Mouse (Mus musculus) fat pad, adult 2 months (tissue): ENCODE results near the gene Magi1.

ENCODE experiments used
- DNase-seq: peaks from one replicate; pipeline ENCODE4 v3.0.0-alpha.2; 2011; ENCODE audit warnings: low read depth, low spot score; ENCODE audit errors: extremely low read depth

The Magi1 gene

DNA sequence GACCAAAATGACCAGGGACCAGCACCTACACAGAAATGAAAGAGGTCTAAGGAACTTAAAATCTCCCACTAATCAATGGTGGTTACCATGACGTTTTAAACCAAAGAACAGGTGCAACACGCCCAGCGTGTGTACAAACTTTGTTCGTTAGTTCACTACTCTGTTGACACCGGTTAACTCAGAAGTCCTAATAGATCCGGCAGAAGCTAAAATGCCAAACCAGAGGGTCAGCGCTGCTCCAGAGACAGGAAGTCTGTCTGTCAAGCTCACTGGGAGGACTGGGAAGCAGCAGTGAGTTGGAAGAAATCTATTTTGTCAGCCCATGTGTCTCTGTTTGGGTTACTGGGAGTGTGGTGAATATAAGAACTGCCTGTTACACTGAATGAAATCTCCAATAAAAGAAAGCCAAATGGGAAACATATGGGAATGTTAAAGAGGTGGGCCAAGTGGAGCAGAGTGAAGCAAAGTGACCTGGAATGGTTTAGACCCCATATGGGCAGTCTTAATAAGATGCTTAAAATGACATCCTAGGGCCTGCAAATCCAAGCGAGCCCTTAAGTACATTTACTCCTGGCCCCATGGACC is 161.1 kb downstream of the Magi1 start:
- no peak for DNase-seq

- no peak for DNase-seq
Measured at GRCm38 (mm10) chr6:94121488-94121887, 162.2 kb downstream of the Magi1 start.

- no peak for DNase-seq
Measured at GRCm38 (mm10) chr6:94116434-94117432, 167.0 kb downstream of the Magi1 start.

GRCm38 (mm10) chr6:94111833-94112232 is 171.9 kb downstream of the Magi1 start:
- no peak for DNase-seq

DNA sequence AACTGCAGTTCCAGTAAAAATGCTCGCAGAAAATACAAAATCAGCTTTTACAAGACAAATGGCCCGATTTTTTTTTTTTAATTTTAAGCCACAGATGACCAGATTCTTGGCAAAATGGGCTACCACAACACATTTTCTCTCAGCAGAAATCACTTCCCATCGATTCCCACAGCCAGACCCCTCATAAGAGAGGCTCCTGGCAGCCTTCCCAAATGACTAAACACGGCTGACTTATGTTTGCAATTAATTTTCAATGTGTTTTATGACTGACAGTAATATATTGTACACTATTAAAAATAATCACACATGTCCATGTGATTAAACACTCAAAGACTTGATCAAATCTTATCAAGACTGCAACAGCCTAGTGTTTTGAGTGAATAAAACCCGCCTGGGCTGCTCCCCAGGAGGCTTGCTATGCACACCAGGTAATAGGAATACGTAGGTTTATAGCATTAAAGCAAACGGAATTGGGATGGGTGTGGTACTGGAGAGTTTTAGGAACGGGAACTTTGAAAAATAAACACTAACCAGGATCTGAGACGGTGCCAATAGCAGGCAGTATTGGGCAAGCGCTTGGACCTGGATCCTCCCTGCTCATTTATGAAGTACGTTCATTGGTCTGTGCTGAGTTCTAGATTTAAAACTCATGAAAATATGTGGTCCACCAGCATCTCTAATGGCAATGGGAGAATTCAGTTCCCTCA is 176.2 kb downstream of the Magi1 start:
- no peak for DNase-seq

DNA sequence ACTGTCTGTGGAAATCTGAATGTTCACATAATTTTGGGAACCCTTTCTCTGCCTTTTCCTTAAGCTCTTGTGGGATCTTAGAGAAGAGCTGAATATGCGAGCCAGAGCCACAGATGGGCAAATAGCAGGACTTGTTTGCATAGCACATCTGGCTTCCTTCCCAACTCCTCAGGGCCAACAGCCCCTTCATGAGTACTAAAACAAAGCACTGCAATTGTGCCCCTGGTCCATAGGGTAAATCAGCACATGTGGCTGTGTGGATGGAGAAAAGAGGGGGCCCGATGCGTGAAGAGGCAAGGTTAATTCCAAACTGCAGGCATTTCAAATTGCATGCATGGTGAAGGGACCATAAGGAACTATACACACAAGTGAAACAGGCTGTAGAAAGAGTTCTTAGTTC is 180.1 kb downstream of the Magi1 start:
- no peak for DNase-seq

- no peak for DNase-seq
Measured at GRCm38 (mm10) chr6:94101256-94101655, 182.5 kb downstream of the Magi1 start.

GRCm38 (mm10) chr6:94094924-94095685 is 188.6 kb downstream of the Magi1 start:
- no peak for DNase-seq

DNA sequence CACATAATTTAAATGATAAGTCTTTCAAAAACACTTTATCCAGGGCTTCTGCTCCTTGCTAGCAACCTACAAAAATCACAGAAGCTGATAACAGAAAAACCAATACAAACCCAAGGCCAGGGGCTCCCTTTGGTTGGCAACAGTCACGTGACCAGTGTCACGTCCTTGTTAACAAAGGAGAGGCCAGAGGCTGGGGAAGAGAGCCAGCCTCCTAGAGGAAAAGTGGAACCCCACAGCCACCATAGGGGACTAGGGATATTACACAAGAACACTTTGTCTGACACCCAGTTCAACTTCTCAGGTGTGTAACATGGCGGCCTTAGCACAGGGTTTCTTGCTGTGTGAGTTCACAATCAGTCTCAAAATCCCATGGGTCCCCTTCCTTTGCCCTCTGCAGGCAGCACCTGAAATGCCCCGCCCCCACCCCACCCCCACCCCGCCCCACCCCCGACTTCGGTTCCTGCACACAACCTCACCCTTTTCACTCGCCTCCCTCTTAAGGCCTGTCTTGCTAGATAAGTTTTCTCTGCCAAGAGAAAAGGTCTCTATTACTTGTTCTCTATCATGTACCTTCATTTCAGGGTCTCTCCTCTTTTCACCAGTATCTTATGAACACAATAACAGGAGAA is 190.6 kb downstream of the Magi1 start:
- no peak for DNase-seq

DNA sequence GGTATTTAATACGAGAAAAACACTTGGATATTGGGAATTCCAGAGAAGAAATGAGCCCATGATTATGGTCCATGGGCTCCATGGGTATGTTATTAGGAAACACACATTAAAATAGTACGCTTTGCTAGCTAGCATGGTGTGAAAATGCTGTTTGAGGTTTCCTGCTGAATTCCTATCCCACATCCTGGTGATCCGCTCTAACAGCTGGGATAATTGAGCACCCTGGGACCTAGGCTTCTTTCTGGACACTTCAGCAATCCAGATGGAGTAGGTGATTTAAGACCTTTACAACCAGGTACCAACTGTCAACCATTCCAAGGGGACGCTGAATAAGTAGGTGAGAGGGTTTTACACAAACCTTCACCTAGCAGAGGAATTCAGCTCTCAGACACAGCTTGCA is 191.2 kb downstream of the Magi1 start:
- no peak for DNase-seq

DNA sequence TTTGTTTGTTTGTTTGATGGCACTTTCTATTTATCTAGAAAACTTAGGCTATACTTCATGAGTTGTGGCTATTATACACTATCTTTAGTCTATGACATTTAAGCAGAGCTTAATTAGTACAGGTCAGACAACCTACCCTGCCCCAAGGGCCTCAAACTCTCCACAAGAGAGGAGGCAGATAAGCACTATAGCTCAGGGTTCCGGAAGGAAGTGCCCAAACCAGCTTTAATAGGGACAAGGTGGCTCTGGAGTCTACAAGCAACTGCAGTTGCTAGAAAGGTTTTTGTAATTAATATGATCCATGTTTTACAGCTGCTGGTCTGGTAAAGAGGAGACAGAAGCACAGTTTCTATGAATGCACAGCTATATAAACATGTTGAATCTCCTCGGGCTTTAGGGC is 196.9 kb downstream of the Magi1 start:
- no peak for DNase-seq

- no peak for DNase-seq
Measured at GRCm38 (mm10) chr6:94084752-94085151, 199.0 kb downstream of the Magi1 start.

GRCm38 (mm10) chr6:94083459-94083858 is 200.3 kb downstream of the Magi1 start:
- no peak for DNase-seq

DNA sequence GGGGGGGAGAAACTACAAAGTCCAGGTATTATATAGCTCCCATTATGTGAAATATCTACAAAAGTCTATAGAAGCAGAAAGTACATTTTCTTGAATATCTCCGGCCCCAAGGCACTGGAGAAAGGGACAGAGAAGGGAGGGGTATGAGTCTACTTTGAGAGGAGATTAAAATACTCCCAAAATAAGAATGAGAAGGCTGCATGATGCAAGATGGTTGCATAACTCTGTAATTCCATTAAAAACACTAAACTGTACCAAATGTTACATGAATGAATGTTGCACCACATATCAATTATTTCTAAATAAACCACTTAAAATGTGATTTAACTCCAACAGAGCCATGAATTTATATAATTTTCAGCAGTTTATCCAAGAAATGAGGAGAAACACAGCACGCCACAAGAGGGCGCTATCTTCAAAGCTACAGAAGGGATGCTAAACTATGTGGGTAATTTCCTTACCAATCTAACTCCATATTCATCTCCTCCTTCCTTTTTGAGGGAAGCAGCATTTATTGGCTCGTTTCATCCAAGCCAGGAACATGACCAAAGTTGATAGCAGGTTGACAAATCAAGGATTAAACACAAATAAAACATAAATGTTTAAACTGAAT is 202.7 kb downstream of the Magi1 start:
- DNase-seq: no peak

- DNase-seq: no peak
Measured at GRCm38 (mm10) chr6:94078934-94079333, 204.8 kb downstream of the Magi1 start.

- DNase-seq: no peak
Measured at GRCm38 (mm10) chr6:94077013-94077412, 206.7 kb downstream of the Magi1 start.

DNA sequence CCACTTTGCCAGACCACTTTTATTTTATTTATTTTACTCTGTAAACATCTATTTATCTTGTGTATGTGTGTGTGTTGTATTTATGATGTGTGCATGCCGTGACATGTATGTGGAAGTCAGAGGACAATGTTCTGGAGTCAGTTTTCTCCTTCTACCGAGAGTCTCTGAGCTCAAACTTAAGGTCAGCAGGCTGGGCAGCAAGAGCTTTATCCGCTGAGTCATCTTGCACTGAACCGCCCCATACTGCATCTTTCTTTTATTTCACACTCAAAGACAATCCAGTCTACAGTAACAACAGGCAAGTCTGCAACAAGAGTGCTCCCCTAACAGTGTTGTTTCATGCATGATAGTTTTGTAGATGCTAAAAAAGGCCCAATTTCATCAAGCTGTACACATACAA is 207.7 kb downstream of the Magi1 start:
- no peak for DNase-seq

DNA sequence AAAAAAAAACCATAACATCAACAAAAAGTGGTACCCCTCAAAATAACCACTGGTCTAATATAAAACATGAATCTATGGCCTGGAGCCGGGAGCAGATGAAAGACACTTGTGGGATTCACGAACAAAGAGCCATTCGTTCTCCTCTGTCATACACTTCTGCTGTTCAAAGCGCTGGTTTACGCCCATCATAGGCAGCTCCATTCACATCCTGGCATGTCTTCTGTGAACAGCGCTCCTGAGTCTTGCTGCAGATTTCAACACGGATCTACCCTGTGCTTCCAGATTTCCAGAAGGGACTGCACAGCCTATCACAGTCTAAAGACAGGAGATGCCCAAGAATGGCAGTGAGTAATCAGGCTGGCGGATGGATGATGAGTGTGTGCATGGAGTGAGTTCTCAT is 208.5 kb downstream of the Magi1 start:
- no peak for DNase-seq

GRCm38 (mm10) chr6:94071676-94072075 is 212.0 kb downstream of the Magi1 start:
- no peak for DNase-seq

DNA sequence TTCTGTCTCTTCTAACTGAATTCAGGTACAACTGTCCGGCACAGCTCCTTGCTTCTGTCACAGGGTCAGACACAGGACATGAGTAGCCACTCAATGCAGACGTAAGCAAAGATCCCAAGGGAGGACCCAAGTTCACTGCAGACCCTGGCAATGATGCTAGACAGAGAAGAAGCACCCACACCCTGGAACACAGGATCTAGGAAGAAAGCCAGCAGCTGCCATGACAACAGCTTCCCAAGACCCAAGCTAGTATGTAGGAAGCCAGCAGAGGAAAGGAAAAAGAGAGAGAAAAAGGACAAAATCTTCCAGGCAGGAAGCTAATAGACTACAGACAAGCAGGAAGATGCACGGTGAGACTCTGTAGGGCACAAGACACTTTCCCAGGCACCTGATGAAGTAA is 213.0 kb downstream of the Magi1 start:
- no peak for DNase-seq
